Mouse (Mus musculus): ENCODE measurements around the gene Mymk.

DNA sequence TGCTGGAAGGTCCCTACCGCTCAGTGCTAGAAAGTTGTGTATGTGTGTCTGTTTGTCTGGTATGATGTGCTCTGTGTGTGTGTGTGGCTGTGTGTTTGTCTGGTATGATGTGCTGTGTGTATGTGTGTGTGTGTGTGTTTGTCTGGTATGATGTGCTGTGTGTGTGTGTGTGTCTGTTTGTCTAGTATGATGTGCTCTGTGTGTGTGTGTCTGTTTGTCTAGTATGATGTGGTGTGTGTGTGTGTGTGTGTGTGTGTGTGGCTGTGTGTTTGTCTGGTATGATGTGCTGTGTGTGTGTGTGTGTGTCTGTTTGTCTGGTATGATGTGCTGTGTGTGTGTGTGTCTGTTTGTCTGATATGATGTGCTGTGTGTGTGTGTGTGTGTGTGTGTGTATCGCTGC is 52.4 kb downstream of the Mymk start:
- TF ChIP-seq CTCF (IDR thresholded peaks at IDR 0.05; ENCODE audit: insufficient read depth, low read depth, low read length) (no peak), POLR2A (IDR thresholded peaks at IDR 0.05; ENCODE audit: insufficient read depth, low read depth, low read length) (no peak)
